Mouse (Mus musculus) ovary, postnatal 36 days (tissue): Measurements from ENCODE around the gene Map1b.
A peak's percentile ranks its signal among the peaks of the same experiment; 100 is the strongest.

Experiments
- DNase-seq: peaks from one replicate; pipeline ENCODE4 v3.0.0; 2022; ENCODE audit warnings: low spot score, mixed read lengths

The Map1b gene

GRCm38 (mm10) chr13:99410611-99411515 is 105.5 kb downstream of the Map1b start:
- DNase-seq = no peak

DNA sequence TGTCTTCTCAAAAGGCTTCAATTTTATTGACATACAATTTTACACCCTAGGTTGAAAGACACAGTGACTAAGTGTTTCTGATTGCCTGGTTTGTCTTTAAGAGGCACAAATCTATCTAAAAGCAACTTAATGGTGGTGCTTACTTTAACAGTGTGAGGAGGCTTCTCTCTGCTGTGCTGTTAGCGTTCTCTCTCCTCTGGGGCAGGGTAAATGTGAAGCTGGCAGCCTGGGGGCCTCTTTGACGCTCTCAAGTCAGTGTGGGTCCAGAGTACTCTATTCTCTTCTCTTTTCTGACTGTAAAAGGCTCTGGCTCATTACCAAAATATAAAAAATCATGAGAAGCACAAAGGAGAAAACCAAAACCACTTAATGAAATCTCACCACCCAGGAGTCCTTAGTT is 107.1 kb downstream of the Map1b start:
- DNase-seq = no peak

DNA sequence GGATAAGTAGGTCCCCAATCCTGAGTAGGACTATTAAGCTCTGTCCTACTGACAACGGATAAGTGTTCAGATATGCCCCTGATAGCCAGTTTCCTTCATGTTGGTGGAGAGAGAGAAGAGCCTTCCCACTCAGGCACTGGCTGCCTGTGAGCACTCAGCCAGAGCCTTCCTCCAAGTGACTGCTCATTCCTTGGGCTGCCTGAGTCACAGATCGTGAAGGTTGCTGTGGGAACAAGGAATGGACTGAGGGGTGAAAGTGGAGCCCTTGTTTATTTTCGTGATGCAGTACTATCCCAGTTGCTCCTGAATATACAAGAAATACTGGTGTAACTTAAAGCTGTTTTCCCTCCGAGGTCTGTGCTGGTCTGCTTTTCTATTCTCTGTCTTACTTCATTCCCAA is 117.0 kb downstream of the Map1b start:
- no peak for DNase-seq

GRCm38 (mm10) chr13:99398149-99398701 is 118.1 kb downstream of the Map1b start:
- peak; percentile 27 for DNase-seq

DNA sequence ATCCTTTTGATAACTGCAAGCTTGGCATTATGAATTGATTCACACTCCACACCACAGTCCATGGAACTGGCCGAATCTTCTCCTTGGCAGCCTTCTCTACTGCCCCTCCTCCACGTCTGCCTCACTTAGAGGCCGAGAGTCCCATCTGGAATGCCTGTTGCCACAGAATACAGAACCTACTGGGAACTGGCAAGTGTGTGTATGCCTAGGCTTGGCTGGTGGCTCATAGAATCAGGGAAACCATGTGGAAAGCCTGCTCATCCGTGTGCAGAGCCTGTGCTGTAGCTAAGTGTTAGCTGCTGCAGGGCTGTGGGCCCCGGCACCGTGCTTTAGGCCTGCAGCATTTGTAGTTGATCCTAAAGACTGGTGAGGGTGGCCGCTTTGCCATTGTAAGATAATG is 119.1 kb downstream of the Map1b start:
- no peak for DNase-seq

DNA sequence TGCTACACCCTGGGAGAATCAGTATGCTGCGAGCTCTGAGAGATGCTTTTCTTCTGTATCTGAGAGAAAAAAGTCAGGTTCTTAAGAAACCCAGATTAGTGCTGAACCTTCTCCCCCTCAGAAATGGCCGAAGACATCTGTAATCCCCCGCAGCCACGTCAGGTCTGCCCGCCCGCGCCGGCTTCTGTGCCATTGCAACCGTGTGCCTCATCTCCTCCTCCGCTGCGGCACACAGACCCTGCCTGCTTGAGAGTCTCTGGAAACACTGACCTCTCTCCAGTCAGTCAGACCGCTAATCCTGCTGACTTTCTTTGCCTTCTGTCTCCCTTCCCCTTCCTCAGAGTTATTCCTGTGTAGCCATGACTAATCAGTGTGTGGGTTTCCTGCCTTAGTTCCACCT is 120.8 kb downstream of the Map1b start:
- no peak for DNase-seq

DNA sequence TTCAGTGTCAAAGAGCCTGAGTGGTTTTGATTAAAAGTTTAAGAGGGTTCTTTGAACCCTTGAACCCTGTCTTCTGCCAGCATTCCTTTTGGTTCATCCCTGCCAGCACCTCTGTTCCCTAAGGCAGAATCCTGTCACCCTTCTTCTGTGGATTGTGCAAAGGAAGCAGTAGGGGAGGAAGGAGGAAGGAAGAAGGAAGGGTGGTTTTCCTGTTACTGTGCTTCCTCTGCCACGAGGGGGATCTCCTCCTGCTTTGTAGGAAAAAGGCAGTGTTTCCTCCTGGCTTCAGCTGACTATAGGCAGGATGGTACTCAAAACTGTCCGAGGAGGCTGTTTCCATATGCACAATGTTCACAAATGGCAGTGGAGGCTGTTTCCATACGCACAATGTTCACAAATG is 121.6 kb downstream of the Map1b start:
- no peak for DNase-seq

DNA sequence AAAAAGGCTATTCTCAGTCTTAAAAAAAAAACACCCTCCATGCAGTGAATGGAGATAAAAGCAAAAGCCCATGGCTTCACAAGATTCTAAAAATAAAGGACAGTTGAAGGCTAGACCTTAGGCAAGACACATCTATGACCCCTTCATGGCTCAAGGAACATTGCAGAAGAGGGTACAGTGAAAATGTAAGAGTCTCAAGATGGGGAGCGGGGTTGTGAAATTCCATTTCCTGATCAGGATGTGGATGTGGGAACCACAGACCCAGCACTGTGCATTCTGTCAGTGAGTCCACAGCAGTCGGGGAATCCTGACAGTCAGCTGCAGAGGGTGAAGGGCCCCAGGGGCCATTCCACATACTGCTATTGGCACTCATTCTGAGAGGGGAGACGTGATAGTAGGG is 123.2 kb downstream of the Map1b start:
- no peak for DNase-seq

GRCm38 (mm10) chr13:99391417-99391816 is 124.9 kb downstream of the Map1b start:
- DNase-seq = peak; percentile 56

DNA sequence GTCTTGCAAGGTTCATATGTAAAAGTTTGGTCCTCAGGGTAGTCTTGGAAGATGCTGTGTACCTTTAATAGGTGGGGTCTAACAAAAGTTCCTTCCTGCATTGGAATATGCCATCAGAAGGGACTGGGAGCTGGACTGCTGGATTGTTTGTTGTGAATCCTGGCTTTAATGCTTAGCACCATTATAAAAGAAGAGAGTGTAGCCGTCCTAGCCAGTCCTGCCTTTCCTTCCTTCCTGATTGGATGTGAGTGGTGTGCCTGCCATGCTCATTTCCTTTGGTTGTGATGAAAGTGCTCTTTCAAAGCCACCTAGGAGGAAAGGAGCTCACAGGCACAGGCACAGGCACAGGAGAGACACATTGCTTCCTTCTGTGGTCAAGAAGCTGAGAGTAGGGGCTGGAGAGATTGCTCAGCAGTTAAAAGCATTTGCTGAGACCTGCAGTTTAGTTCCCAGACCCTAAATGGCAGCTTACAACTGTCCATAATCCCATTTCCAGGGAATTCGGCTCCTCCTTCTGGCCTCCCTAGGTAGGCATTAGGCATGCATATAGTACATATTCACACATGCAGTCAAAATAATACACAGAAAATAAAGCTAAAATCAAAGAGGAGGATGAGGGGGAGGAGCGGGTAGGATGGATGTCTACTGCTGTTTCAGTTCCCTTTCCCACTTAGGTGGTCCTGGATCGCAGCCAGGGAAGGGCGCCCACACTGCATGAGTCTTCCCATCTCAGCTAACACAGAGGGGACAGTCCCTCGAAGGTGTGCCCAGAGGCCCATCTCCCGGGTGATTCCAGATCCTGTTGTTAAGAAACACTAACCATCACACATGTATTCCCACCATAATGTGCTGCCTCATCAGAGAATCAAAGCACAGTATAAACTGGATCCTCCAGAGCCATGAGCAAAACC is 128.2 kb downstream of the Map1b start:
- DNase-seq = no peak

DNA sequence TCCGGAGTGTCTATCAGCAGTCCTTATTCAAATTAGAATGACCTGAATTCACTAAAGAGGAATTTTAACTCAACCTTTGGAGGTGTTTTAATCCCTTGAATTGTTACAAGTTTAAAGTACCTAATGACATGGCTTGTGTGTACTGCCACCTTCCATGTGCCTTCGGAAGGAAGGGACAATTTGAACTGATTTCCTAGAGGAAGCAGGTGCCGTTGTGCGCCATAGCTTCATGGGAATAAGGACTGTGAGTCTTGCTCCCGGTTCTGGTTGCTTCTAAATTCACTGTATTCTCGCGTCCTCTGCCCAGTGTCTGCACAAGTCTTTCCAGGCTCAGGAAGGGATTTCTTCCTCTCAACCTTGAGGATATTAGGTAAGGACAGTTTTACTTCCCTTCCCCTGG is 130.0 kb downstream of the Map1b start:
- no peak for DNase-seq

GRCm38 (mm10) chr13:99385911-99386310 is 130.4 kb downstream of the Map1b start:
- no peak for DNase-seq

GRCm38 (mm10) chr13:99384555-99385203 is 131.7 kb downstream of the Map1b start:
- no peak for DNase-seq

DNA sequence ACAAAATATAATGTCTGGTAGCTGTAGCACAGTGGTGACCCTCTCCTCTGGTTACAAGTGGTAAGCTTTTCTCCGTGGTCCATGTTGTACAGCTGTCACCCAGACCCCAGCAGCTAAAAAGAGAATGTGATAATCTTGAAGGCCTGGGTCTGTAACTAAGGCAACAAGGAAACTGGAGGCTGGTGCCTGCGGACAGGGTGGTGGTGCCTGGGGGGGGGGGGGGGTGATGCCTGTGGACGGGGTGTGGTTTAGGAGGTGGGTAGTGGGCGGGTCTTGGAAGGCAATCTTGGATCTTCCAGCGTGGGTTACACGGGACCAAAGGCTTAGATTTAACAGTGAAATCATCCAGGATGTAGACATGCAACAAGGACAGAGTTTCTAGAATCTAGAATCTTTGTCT is 134.0 kb downstream of the Map1b start:
- DNase-seq = no peak

GRCm38 (mm10) chr13:99378223-99378622 is 138.1 kb downstream of the Map1b start:
- no peak for DNase-seq

DNA sequence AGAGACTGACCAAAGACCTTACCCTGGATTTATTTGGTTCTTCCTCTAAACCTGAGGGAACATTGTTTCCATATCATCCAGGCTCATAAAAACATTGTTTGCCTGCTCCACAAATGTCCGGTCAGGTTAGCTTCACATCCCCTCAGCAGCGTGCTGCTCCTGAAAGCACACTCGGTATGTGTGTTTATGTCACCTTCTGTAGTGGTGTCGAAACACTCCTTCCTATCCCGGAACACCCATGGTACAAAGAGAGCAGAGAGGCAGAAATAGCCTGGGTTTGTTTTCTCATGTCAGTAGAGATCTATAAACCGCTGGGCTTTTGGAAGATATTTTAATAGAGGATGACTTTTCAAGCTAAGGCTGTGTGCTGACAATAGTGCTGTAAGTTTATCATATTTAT is 139.3 kb downstream of the Map1b start:
- no peak for DNase-seq

DNA sequence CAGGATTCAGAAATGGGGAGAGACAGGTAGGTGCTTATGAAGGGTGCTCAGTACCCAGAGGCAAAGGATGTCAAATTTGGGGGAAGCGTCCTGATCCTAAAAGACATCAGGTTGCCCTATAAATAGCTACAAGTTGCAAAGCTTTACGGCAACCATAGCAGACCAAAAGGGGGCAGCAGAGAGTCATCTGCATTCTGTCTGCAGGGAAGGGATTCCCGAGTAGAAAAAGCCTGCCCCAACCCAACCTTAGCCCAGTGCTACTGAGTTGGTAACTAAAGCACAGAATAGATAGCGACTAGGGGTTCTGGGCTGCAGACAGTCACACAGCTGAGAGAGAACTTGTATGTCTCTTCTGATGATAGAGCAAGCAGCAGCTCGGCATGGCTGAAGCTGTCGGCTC is 140.8 kb downstream of the Map1b start:
- DNase-seq = peak; percentile 68

GRCm38 (mm10) chr13:99374191-99374590 is 142.1 kb downstream of the Map1b start:
- DNase-seq = no peak

GRCm38 (mm10) chr13:99373684-99374083 is 142.7 kb downstream of the Map1b start:
- DNase-seq = no peak
